Mouse (Mus musculus) kidney, adult 2 months (tissue): Measurements from ENCODE around the gene Usp48.

ENCODE experiments used
- CTCF ChIP-seq: fragments of 200-500 bp; conservative IDR thresholded peaks from 2 replicates; pipeline ENCODE4 v1.5.1; 2011; ENCODE audit warnings: low read depth, mild to moderate bottlenecking, control low read depth, low read length, moderate library complexity, mixed read lengths; ENCODE audit not compliant: insufficient read depth, insufficient read length
- POLR2A ChIP-seq: fragments of 200-500 bp; IDR thresholded peaks from one replicate; pipeline ENCODE4 v1.6.1; 2011; ENCODE audit warnings: low read depth, low read length, control low read depth

DNA sequence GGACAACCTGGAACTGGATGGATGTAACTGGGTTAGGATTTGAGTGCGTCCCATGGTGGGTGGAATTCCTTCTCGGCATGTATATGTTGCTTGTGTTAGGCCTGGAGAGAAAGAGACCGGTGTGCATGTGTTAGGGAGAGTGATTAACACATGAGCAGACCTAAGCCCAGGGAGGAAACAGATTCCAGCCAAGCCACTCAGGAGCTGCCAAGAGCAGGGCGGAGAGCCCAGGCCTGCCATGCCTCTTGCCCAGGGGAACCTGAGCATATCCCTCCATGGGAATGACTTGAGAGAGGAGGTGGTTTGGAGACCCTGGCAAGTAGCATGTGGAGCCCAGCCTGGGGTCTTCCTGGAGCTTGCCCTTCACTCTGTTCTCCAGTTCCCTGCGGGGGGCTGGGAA is 84.4 kb downstream of the Usp48 start:
- TF ChIP-seq POLR2A (no peak), CTCF (no peak)
